Mouse (Mus musculus) layer of hippocampus, adult 8-10 months (tissue): ENCODE measurements around the gene Tgfbr2. TPM values are rescaled to one million over a fixed set of nuclear protein-coding genes. Genes with fewer than 3 reads are reported as not detected.
A peak's percentile ranks its signal among the peaks of the same experiment; 100 is the strongest.

Experiments
- DNase-seq, 2 experiments: peaks; one replicate each; pipeline ENCODE4 v3.0.0; 2022; ENCODE audit warnings: low spot score in 2 of 2
- total RNA-seq, 4 experiments: library from RNA; stranded (reverse); gene quantifications; 2 replicates each; pipeline ENCODE4 v1.2.4; 2022

The Tgfbr2 gene
- 10 to 100 TPM; 12.2 to 46.7 (median 26.0) TPM for total RNA-seq

DNA sequence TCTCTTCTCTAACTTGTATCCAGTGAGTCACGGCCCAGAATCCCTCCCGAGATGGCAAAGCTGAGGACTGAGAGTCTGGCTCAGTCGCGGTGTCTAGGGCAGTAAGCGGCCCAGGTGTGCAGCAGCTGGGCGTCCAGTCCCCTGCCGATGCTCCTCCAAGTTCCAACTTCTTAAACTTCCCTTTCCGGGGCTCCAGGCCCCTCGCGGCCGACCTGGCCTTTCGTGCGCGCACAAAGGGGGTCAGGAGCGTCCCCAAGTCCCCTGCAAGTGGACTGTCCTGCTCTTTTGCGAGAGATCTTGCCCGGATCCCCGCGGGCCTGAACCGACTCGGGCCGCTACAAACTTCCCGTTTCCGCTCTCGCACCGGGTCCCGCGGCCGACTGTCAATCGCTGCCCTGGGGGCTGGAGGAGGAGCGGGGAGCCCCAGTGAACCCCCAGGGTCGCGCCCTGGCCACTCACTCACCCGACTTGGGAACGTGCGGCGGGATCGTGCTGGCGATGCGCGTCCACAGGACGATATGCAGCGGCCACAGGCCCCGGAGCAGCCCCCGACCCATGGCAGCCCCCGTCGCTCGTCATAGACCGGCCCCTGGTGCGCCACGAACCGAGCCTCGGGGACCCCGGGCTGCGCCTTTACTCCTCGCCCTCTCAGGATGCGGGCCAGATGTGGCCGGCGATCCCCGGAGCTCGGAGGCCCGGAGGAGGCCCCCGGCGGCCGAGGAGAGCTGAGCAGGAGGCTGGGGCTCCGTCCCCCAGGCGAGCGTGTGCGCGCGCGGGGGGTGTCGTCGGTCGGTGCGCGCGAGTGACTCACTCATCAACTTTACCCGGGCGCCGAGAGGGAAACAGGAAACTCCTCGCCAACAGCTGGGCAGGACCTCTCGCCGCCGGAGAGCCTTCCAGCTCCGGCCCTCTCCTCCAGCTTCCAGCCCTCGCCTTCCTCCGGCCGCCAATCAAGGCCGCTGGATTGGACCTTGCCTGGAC, at the start of gene Tgfbr2:
Gene Tgfbr2, minus strand, starts transcription at position 880 of the 981 bp plus-strand sequence.
- peak in 1 of 2 experiments; percentile 30 for DNase-seq

DNA sequence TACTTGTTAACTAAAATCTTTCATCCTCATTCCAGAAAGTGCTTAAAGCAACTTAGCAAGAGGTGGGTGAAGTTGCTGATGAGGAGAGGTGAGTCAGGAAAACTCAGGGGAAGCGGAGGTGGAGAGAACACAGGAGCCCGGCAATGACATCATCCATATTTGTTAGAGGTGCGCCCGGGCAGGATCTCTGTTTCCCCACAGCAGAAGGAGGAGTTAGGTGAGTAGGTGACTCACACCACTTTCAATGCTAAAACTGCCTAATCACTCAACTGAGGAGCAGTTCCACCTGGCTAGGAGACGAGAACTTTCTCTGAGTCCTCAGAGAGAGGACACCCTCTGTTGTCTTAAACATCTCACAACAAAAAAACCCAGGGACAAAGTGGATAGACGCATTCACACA, 48.2 kb upstream of the Tgfbr2 start:
- DNase-seq = no peak

DNA sequence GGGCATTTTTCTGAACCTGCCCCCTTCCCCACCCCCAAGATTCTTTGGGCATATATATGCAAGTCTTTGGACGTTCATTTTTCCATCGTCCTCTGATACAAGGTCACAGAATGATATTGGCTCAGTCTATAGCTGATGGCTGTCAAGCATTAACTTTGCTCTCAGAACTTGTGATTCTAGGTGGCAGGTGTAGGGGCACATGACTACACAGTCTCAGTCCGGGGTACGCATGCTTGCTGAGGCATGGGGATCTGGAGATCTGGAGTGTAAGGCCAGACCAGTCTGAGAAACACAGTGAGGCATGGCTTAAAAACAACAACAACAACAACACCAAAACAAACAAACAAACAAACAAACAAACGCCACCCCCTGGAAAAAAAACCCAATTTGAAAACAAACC, 47.5 kb upstream of the Tgfbr2 start:
- DNase-seq = no peak

DNA sequence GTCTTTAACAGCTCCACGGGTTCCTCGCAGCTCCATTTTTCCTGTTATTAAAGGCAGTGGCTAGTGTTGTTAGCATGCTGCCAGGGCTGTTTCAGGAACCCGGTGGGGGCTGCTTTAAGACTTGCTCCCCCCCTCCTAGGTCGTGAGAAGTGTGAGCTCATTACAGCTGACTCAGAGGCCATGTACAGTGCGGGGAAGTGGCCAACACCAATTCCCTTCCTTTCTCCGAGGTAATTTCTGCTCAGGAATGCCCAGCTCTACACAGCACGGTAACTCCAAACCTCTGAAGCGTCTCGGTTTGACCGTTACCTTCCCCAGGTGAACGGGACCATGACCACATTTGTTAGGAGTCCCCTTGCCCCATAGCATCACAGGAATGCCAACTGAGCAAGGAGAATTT, 46.8 kb upstream of the Tgfbr2 start:
- no peak for DNase-seq

DNA sequence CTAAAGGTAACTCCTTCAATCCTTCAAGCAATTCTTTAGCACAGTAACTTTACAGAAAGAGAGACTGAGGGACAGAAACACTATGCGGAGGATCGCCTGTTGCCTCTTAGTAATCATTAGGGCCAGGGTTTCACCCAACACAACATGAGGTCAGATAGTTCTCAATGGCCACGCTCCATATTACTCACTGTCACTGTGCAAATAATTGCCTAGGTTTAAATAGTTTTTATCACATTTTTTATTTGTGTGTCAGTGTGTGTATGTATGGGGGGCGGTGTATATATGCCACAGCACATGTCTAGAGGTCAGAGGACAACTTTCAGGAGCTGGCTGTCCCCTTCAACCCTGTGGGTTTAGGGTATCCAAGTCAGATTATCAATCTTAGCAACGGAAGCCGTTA, 46.4 kb upstream of the Tgfbr2 start:
- DNase-seq = no peak

DNA sequence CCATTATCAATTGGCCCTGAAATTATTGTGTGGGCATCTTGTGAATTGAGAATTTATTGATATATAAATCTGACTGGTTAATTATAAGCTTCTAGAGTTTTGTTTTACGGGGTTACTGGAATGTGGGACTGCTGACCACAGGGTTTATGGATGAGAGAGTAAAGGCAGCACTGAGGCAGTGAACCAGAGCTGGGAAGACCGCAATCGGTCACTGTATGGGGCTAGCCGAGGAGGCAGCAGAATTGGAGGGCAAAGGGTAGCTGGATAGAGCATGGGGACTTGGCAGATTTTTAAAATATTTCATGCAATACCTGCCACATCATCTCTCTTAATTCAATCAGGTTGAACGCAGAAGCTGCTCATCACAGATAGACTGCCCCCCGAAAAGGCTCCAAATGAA, 45.5 kb upstream of the Tgfbr2 start:
- no peak for DNase-seq

DNA sequence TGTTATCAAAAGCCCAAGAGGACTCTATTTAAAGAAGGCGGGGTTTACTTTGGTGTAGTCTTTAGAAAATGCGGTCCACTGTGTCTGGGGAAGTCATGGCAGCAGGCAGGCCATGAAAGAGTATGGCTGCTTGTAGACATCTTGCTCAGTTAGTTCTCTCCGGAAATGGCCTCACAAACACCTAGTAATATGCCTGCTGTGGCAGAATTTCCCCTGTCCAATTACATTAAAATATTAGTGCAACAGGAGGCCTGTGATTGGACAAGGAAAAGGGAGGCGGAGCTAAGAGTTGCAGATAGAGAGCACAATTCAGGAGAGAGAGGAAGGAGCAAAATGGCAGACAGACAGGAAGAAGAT, 45.0 kb upstream of the Tgfbr2 start:
- DNase-seq = no peak

DNA sequence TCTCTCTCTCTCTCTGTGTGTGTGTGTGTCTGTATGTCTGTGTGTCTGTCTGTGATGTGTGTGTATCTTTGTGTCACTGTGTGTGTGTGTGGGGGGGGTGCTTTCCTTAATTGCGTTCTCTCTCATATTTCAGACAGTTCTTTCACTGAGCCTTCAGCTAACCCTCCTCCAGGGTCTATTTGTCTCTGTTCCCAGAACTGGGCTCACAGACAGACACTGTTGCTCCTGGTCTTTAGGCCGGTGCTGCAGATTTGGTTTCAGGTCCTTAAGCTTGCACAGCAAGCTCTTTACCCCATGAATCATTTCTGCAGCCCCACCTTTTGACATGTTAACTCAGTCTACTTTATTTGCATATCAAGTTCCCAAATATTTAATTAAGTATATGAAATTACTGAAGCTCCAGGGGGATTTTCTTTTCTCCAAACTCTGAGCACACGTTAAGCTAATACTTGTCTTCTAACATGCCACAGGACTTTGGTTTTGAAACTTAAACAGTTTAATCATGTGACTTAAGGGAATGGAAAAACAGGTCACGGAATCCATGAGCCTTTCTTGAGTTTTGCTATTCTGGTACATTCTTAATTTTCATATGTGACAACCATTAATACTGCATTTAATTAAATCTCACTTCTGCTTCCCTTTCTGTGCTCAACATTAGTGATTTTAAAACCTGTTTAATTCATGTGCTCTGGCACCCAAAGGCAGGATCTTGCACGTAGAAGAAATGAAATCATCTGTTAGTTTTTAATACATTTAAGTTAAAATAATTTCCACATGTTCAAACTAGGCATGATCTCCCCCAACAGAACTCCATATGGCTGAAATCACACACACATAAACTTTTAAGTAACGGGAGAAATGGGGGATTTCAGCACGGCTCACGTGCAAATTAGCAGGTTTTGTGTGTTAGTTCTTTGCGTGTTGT, 44.3 kb upstream of the Tgfbr2 start:
- no peak for DNase-seq

DNA sequence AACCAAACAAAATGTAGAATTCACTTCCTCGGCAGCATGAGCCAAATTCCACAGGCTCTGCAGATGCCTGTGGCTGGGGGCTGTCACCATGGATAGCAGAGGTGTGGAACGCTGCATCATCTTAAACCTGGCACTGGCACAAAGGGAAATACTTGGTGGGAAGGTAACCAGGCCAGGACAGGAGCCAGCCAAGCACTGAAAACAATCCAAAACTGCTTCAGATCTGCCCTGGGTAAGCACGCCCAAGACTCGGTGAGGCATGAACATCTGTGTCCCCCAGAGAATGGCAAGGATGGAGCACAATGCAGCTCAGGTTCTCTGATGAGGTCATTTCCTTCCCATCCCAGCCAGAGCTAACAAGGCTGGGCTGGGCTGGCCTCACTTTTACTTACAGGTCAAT, 43.6 kb upstream of the Tgfbr2 start:
- DNase-seq = no peak

DNA sequence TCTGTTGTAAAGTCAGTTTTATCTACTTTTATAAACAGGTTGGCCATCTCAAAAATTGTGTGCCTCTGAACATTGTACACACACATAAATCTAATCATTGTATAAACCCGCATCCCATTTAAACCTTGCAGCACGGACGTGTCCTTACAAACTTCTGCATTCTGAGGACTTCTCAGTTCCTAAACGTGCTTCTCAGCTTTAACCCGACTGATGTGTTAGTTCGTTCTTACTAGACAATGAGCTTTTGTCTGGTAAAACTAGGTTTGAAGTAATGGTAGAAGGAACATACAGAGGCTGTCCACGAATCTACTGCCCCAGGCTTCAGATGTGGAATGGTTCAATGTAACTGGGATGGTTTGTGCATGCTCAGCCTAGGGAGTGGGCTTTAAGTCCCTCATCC, 41.9 kb upstream of the Tgfbr2 start:
- DNase-seq = no peak

DNA sequence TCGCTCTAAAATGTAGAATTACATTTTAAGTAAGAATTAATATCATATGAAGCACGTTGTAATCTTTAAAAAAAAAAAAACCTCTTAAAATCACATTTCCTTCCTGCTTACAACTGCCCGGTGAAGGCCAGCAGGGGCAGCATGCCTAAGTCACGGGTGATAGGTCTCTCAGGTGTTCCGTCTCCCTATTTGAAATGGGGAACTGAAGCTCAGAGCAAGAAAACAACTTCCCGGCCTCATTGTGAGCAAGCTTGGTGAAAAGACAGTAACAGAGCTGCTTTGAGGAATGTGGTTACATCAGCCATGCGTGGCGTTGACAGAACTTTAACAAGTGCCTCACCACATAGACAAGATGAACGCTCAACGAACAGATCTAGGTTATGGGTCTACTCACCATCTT, 41.5 kb upstream of the Tgfbr2 start:
- DNase-seq = no peak

DNA sequence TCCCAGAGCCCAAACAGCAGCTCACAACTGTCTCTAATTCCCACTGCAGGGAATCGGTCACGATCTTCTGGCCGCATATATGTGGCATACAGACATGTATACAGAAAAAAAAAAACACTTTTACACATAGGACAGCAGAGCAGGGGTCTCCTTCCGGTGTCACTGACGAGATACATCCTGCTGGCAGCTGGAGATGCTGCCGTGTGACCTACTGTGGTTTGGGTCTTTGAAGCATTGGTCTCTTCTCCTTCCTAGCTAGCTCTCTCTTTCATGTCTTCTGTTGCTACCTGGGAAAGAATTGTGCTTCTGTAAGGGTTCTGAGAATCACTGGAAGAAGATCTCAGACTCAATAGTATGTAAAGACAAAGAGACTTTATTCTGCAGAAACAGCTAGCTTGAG, 39.1 kb upstream of the Tgfbr2 start:
- no peak for DNase-seq

DNA sequence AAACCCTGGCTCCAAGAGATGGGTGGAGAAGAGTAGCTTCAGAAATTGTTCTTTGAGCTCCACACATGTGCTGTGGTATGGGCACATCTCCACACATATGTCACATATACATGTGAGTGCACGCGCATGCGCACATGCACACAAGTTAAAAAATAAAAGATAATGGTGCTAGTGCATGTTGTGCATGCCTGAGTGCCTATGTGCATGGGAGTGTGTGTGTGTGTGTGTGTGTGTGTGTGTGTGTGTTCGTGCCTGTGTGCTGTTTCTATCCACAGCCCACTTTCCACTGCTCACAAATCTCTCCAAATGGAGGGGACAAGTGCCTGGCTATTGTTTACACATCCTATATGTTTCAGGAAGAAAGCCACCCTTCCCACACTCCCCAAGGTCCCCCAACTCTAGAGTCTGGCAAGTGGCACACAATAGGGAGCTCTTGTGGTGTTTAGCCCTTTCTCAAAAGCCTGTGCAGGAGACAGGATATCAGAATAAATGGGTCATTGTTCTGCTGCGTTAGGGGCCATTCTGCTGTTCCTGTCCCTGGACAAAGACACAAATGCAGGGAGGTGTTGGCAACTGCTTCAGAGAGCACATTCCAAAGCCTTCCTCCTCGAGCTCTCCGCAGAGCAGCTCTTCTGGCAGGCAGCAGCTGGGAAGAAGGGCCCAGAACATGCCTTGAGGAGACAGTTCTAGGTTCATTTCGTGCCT, 37.9 kb upstream of the Tgfbr2 start:
- DNase-seq = no peak

DNA sequence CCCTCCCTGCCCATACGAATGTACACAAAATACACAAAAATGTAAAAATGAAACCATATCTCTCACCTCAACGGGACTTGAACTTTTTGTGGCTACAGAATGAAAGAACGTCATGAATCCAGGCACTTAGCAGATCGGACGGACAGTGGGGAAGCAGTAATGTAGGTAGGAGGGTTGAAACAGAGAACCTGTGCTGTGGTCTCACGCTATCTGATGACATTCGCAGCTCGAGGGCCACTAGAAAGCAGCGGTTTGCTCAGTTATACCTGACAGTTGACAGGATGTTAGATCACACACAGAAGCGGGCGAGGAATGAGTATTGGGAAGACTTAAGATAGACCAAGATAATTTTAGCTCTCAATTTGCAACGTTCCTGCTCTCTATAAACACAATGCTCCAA, 36.9 kb upstream of the Tgfbr2 start:
- DNase-seq = no peak

DNA sequence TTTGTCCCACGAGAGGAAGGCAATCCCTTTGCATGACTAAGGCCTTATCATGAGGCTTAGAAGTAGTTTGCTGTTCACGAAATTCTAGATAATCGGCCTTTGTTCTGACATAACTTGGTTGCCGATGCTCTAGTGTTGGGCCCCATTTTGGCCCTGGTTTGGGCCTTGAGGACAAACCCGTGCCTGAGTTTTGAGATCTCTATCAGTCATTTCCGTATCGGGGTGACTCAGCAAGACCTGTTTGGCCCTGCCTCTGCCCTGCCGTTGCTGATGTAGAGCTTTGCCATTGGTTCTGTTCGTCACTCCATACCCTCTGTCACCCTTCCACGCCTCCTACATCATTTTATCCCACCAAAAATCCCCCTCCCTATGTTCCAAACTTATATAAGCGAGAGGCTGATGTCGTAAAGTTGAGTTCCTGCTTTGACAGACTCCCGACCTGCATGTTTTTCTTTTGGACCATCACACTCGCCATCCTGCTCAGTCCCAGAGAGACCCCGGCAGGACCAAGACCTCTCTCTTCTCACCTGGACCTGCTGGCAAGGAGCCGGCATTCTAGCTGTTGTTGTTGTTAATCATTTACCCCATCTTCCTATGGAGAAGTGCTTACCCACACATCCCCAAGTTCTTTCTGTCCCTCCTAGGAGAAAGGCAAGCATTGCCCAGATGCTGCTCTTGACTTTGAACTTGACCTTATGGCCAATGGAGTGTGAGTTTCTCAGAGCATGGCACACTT, 33.2 kb upstream of the Tgfbr2 start:
- no peak for DNase-seq

DNA sequence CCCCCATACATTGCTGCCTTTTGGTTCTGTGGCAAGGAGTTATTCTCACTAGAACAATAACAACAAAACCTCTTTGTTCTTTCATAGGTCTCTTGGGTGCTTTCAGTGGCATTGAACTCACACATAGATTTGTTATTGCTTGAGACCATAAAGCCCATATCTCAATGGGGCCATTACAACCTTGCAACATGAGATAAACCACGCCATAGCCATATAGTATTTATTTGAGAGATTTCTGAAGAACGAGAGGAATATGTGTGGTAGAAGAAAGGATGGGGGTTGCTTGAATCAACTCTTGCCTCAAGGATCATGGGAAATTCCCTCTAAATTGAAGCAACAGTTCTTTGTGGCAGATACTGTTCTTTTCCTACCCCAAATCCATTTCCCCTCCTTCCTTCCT, 31.7 kb upstream of the Tgfbr2 start:
- no peak for DNase-seq

DNA sequence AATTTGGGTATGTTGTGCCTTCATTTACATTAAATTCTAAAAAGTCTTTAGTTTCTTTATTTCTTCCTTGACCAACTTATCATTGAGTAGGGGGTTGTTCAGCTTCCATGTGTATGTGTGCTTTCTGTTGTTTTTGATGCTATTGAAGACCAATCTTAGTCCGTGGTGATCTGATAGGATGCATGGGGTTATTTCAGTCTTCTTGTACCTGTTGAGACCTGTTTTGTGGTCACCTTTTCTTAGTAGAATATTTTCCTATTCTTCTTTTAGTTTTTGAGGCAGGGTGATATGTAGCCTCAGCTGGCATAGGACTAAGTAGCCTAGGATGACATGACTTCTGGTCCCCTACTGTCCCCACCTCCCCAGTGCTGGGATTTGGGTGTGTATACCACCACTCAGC, 28.5 kb upstream of the Tgfbr2 start:
- DNase-seq = no peak

DNA sequence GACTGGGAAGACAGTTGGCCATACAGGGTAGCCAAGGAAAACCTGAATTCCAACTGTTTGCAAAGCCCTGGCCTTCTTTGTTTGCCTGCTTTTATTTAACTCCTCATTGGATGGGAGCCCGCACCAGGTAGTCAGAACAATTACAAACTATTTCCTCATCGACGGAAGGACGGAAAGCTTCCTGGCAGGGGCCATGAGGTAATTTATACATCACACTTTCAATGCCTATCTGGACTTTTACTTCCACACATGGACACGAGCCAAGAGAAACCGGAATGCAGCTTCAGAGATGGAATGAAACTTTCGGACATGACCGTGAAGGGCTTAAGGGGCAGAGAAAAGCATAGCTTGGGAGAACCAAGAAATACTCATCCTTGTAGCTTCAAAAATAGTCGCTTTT, 24.0 kb upstream of the Tgfbr2 start:
- no peak for DNase-seq

DNA sequence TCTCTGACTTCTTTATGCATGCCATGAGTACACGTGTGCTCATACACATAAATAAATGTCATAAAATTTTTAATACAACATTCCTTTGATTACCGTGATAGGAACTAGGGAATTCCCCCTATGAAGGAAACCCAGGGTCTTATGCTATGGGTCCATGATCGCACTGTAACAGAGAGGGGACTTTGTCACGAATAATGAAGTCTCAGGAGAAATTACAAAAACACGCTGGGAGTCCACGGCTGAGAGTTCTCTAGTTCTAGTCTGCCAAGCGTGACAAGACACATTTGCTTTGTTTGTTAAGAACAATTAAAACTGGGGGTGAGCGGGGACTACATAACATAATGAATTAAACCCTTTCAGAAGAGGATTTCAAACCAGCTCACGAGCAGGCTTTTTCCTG, 23.3 kb upstream of the Tgfbr2 start:
- DNase-seq = no peak

DNA sequence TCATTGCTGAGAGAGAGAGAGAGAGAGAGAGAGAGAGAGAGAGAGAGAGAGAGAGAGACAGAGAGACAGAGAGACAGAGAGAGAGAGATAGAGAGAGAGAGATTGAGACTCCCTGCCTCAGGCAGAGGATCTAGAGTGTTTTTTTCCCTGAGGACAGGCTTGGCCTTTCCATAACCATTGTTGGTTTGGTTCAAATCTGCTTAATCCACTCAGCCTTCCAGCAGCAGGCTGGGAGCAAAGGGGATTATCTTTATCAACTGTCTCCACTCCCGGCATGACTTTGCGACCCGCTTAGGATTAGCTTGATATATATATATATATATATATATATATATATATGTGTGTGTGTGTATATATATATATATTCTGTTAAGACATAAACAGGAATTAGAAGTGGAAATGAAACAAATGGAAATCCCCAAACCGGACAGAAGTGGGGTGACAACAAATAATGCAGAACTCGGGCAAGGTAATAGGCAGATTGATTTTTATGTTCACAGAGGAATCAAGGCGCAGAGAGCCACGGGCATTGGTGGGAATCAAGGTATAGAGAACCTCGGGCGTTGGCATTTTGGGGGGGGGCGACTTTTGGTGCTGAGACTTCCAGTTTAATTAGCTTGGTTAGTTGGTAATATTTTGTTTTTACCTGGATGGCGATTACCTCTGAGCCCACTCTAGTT, 22.5 kb upstream of the Tgfbr2 start:
- no peak for DNase-seq
